Mouse (Mus musculus): Measurements from ENCODE around the gene 4931414P19Rik. TPM values are rescaled to one million over a fixed set of nuclear protein-coding genes. Genes with fewer than 3 reads are reported as not detected.
A peak's percentile ranks its signal among the peaks of the same experiment; 100 is the strongest.

4931414P19Rik gene
- polyA plus RNA-seq, 1 experiment from 2014 or later: 8.3 TPM

DNA sequence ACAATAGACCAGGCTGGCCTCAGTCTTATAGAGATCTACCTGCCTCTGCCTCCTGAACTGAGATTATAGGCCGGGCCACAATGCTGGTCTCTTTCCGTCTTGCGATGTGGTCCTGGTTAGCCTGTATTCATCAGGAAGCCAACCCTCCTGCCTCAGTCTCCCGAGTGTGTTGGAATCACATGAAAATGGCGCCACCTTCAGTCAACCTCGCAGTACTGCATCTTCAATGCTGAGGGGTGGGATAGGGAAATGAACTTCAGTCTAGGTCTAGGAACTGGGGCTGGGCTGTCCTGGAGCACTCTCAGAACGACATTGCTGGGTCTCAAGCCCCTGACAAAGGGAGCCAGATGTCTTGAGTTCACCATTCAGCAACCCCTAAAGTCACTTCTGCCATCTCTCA lies 8.7 kb downstream of the 4931414P19Rik start:
- Histone ChIP-seq H3K27ac (no peak overlapping the region), H3K9me3 (no peaks in the 10 kb centered on the region), H3K4me1 (replicated peaks) (0 out of 2 replicates have a peak, but pooled peaks cover 6% of the 10 kb centered on the region), H3K27me3 (ENCODE audit: insufficient read depth, poor library complexity, severe bottlenecking) (no peaks in the 10 kb centered on the region), H3K36me3 (peaks cover 40% of the 10 kb centered on the region), H3K4me3 (no peak overlapping the region)
- WGBS: 81% methylated on average over 7 of the region's 7 CpGs
- no peak for DNase-seq (ENCODE audit: low spot score)

GRCm38 (mm10) chr14:54594631-54595414 lies 11.0 kb downstream of the 4931414P19Rik start:
- DNase-seq (ENCODE audit: low spot score): no peak
- no peaks in the 10 kb centered on the region for H3K27me3 ChIP-seq (ENCODE audit: insufficient read depth, poor library complexity, severe bottlenecking)
- H3K9me3 ChIP-seq: no peaks in the 10 kb centered on the region
- H3K4me1 ChIP-seq (replicated peaks): 0 out of 2 replicates have a peak, but pooled peaks cover 5% of the 10 kb centered on the region
- H3K36me3 ChIP-seq: peaks cover 48% of the 10 kb centered on the region
- WGBS: 68% methylated on average over 28 of the region's 28 CpGs
- peak overlapping the region; percentile 5; the same call in 1 of the 2 replicates for H3K27ac ChIP-seq
- no peak overlapping the region for H3K4me3 ChIP-seq

- no peak overlapping the region for H3K4me3 ChIP-seq
- H3K4me1 ChIP-seq (replicated peaks): 0 out of 2 replicates have a peak, but pooled peaks cover 5% of the 10 kb centered on the region
- no peaks in the 10 kb centered on the region for H3K9me3 ChIP-seq
- no peak overlapping the region for H3K27ac ChIP-seq
- WGBS: 87% methylated on average over 3 of the region's 3 CpGs
- peaks cover 44% of the 10 kb centered on the region for H3K36me3 ChIP-seq
- no peaks in the 10 kb centered on the region for H3K27me3 ChIP-seq (ENCODE audit: insufficient read depth, poor library complexity, severe bottlenecking)
- DNase-seq (ENCODE audit: low spot score): no peak
Observed at GRCm38 (mm10) chr14:54594055-54594454, 11.7 kb downstream of the 4931414P19Rik start.

GRCm38 (mm10) chr14:54592319-54592934 lies 13.4 kb downstream of the 4931414P19Rik start:
- Histone ChIP-seq H3K27me3 (ENCODE audit: insufficient read depth, poor library complexity, severe bottlenecking) (no peaks in the 10 kb centered on the region), H3K36me3 (peaks cover 38% of the 10 kb centered on the region), H3K9me3 (no peaks in the 10 kb centered on the region), H3K4me1 (replicated peaks) (0 out of 2 replicates have a peak, but pooled peaks cover 5% of the 10 kb centered on the region), H3K4me3 (no peak overlapping the region), H3K27ac (peak overlapping the region; percentile 37; the same call in 1 of the 2 replicates)
- 79% methylated on average over 10 of the region's 10 CpGs for WGBS
- DNase-seq (ENCODE audit: low spot score): no peak

GRCm38 (mm10) chr14:54591056-54591455 lies 14.7 kb downstream of the 4931414P19Rik start:
- Histone ChIP-seq H3K9me3 (no peaks in the 10 kb centered on the region), H3K4me1 (replicated peaks) (0 out of 2 replicates have a peak, but pooled peaks cover 5% of the 10 kb centered on the region), H3K36me3 (peaks cover 32% of the 10 kb centered on the region), H3K4me3 (no peak overlapping the region), H3K27me3 (ENCODE audit: insufficient read depth, poor library complexity, severe bottlenecking) (no peaks in the 10 kb centered on the region), H3K27ac (no peak overlapping the region)
- WGBS: 92% methylated on average over 16 of the region's 16 CpGs
- DNase-seq (ENCODE audit: low spot score): no peak

DNA sequence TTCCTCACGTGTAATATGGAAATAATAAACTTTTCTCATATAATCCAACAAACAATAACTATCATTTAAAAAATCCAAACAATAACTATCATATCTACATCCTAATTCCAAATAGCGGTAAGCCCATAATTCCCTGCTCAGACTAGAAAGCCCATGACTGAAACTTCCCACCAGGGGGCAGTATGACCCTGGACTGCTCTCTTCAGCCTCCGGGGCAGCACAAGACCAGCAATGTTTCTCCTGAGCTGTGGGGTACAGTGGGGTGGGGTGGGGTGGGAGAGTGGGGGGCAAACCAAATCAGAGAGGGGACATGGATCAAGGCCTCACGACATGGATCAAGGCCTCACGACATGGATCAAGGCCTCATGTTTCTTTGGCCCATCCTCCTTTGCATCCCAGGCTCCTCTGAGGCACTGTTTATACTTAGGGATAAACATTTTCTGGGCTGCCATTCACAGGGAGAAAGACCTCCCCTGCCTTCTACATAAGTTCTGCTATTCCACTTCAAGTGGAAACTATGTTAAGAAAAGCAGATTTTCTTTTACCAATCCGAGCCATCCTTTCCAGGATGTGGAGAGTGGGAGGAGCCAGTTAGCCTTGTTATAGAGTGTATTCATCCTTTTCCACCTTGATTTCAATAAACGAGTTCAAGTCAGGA lies 22.0 kb downstream of the 4931414P19Rik start:
- Histone ChIP-seq H3K9me3 (no peaks in the 10 kb centered on the region), H3K4me3 (no peak overlapping the region), H3K27ac (no peak overlapping the region), H3K4me1 (replicated peaks) (no peaks in the 10 kb centered on the region), H3K36me3 (peaks cover 32% of the 10 kb centered on the region), H3K27me3 (ENCODE audit: insufficient read depth, poor library complexity, severe bottlenecking) (no peaks in the 10 kb centered on the region)
- DNase-seq (ENCODE audit: low spot score): peak; percentile 58
- WGBS: 48% methylated on average over 7 of the region's 7 CpGs

DNA sequence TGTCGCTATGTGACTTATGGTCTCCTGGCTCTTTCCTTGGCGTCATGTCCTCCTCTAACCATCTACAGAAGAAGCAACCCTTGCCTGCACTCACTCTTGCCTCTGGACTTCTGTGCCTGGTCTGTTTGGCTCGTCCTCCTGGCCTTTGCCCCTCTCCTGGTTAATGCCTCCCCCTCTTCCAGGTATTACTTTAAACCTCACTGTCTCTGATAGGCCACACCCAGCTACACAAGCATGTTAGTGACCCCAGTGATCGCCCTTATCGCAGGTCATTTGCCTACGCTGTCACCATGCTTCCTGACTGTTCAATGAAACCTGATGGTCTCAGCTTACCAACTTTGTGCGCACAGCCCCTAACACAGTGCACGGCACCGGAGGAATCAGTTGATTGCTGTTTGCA lies 23.3 kb downstream of the 4931414P19Rik start:
- no peaks in the 10 kb centered on the region for H3K27me3 ChIP-seq (ENCODE audit: insufficient read depth, poor library complexity, severe bottlenecking)
- no peak overlapping the region for H3K4me3 ChIP-seq
- peaks cover 10% of the 10 kb centered on the region for H3K4me1 ChIP-seq (replicated peaks)
- DNase-seq (ENCODE audit: low spot score): no peak
- H3K36me3 ChIP-seq: peaks cover 32% of the 10 kb centered on the region
- 91% methylated on average over 9 of the region's 9 CpGs for WGBS
- no peaks in the 10 kb centered on the region for H3K9me3 ChIP-seq
- no peak overlapping the region for H3K27ac ChIP-seq

DNA sequence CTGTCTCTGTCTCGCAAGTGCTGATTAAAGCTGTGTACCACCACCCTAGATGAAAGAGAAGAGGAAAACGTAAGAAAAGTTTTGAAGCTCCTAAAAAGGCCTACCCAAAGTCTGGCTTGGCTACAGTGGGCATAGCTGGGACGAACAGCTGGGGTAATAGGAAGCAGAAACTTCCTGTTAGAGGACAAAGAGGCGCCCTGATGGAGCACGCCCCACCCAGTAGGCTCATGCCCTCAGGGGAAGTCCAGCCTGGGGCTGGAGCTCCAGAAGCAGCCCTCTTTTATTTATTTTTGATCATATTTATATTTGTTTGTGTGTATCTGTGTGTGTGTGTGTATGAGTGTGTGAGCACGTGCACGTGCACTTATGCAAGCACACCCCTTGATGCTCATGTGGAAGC lies 26.2 kb downstream of the 4931414P19Rik start:
- H3K27ac ChIP-seq: no peak overlapping the region
- DNase-seq (ENCODE audit: low spot score): no peak
- no peaks in the 10 kb centered on the region for H3K9me3 ChIP-seq
- H3K27me3 ChIP-seq (ENCODE audit: insufficient read depth, poor library complexity, severe bottlenecking): no peaks in the 10 kb centered on the region
- peaks cover 31% of the 10 kb centered on the region for H3K4me1 ChIP-seq (replicated peaks)
- 87% methylated on average over 7 of the region's 7 CpGs for WGBS
- H3K4me3 ChIP-seq: no peak overlapping the region
- H3K36me3 ChIP-seq: peaks cover 24% of the 10 kb centered on the region

GRCm38 (mm10) chr14:54578063-54578462 lies 27.7 kb downstream of the 4931414P19Rik start:
- Histone ChIP-seq H3K27me3 (ENCODE audit: insufficient read depth, poor library complexity, severe bottlenecking) (no peaks in the 10 kb centered on the region), H3K4me3 (peak overlapping the region; percentile 95), H3K9me3 (no peaks in the 10 kb centered on the region), H3K36me3 (peaks cover 24% of the 10 kb centered on the region), H3K4me1 (replicated peaks) (peaks cover 47% of the 10 kb centered on the region), H3K27ac (peak overlapping the region; percentile 96)
- 2% methylated on average over 10 of the region's 10 CpGs for WGBS
- no peak for DNase-seq (ENCODE audit: low spot score)

- Histone ChIP-seq H3K9me3 (no peaks in the 10 kb centered on the region), H3K27ac (peak within 1 kb of the TSS; percentile 96), H3K4me1 (replicated peaks) (peaks cover 54% of the 10 kb centered on the region), H3K27me3 (ENCODE audit: insufficient read depth, poor library complexity, severe bottlenecking) (no peaks in the 10 kb centered on the region), H3K4me3 (peak within 1 kb of the TSS; percentile 95), H3K36me3 (peaks cover 23% of the 10 kb centered on the region)
- WGBS: under 1% methylated on average over 66 of the region's 66 CpGs
- DNase-seq (ENCODE audit: low spot score): peak; percentile 95
Observed at GRCm38 (mm10) chr14:54577089-54577982, 28.5 kb downstream of the 4931414P19Rik start, which contains the start of gene Ajuba. Gene Ajuba, minus strand, starts transcription at chr14:54577558.

DNA sequence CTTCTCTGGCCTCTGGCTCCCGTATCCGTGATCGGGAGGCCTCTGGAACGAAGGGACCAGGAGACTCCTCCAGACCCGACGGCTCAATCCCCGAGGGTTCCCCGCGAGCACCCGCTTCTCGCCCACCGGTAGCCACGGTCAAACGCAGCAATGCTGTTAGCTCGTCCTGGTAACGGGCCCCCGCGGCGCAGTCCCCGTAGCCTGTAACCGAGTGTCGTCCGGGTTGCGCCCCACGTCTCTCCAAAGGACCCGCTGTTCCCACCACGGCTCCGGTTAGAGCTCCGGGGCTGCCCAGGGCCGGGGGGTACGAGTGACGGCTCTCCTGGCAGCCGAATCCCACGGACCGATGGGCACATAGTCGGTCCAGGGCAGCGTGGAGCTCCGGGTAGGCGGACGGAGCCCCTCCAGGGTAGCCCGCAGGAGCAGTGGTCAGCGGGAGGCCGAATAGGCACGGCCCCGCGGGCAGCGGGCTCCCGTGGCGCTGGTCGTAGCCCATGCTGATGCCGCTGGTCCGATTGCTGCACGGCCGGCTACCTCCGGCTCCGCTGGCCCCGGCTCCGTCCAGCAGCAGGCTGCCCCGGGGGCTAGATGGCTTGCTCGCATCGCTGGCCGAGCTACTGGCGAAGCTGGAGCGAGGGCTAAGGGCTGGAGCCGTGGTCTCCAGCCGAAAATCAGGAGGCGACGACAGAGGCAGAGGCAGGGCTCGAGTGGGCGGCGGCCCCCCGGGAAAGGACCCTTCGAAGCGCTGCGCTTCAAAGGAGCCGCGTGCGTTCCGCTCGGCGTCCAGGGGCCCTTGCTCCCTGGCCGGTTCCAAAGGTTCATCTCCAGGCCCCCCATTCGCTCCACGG lies 29.3 kb downstream of the 4931414P19Rik start:
- Histone ChIP-seq H3K27ac (peak overlapping the region; percentile 96), H3K4me1 (replicated peaks) (peaks cover 63% of the 10 kb centered on the region), H3K36me3 (peaks cover 30% of the 10 kb centered on the region), H3K4me3 (peak overlapping the region; percentile 95), H3K9me3 (no peaks in the 10 kb centered on the region), H3K27me3 (ENCODE audit: insufficient read depth, poor library complexity, severe bottlenecking) (no peaks in the 10 kb centered on the region)
- DNase-seq (ENCODE audit: low spot score): peak; percentile 66
- WGBS: under 1% methylated on average over 84 of the region's 84 CpGs

All from hindbrain, embryonic 10.5 days (tissue).